Mouse (Mus musculus): ENCODE data around the gene Oaz2.

GRCm38 (mm10) chr9:65680938-65681633, 13.3 kb downstream of the Oaz2 start:
- no peak for TF ChIP-seq TAL1 (IDR thresholded peaks at IDR 0.05; ENCODE audit: low read length)
- no peak for TF ChIP-seq GATA1 (IDR thresholded peaks at IDR 0.05; ENCODE audit: low read length)
